Mouse (Mus musculus) thymus, postnatal 10 days (tissue): ENCODE data around the gene Pnmt.

Experiments used
- DNase-seq, 2 experiments: peaks; one replicate each; pipeline ENCODE4 v3.0.0; 2021; ENCODE audit warnings: low spot score in 2 of 2

The Pnmt gene

DNA sequence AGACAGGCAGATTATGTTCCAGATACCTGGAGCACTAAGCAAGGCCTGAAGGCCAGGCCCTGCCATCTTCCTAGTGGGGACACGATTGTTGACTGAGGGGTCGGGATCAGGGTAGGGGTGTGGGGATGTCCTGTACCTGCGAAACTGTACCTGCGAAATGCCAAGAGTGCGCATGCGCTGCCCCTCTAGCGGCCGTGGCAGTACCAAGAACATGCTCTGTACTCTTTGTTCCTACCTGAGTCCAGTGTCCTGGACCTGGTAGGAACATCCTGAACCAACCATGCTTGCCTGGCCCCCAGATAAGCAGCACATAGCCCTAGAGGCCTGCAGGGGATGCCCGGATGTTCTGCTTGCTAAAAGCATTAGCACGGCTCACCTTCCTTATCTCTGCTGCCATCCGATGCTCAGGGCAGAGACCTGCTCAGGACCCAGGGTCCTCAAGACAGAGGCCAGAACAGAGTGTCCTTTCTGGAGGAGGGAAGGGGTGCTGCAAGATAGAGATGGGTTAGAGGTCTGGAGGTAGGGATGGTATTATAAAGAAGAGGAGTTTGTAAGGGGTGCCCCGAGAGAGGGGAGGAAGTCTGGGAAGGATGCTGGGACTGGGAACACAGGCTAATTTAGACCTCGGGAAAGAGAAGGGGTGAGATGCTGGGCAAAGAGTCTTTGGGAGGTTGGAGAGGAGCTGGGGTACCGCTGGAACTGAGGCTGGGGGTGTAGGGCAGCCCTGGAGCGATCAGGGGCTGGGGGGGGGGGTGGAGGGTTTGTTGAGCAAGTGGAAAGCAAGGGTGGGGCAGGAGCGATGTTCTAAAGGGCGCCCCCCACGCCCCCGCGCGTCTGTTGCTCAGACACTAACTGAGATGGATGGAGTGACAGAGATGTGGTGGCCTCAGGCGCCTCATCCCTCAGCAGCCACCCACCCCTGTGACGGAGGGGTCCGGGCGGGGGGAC, at the start of gene Pnmt:
Pnmt (plus strand) TSS at position 813 of the 948 bp plus-strand sequence.
- DNase-seq = no peak

DNA sequence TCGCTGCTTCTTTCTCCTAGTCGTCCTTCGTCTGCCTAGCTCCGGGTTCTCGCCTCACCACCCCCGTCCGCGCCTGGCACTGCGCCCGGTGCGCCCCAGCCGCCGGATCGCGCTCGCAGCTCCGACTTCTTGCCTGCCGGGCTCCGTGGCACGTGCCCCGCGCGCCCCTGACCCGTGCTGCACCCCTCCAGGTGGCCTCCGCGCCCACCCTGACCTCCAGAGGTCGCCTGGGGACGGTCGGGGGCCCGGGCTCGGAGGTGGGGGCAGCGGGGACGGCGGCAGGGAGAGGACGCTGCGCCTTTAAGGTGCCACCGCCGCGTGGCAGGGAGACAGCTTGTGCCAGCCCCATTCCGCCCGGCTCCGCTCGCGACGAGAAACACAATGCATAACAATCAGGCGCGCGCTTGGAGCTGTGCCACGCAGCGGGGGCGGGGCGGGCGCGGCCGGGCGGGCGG, 47.7 kb upstream of the Pnmt start:
- DNase-seq = no peak

DNA sequence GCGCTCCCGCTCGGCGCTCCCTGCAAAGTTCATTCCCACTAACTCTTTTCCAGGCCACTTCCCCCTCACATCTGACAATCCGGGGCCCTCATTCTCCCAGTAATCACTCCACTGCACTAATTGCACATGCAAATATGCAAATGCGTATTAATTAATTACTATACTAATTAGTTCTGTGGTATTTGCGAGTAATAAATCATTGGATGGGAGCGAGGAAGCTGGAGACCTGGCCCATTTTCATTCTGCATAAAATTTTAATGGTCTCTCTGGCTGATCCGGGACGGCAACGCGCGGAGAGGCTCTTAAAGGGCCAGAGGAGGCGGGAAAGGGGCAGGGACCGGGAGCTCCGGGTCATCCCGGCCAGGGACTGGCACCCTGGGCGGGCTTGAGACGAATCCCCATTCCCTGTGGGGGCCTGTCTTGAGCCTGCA, 47.2 kb upstream of the Pnmt start:
- no peak for DNase-seq

DNA sequence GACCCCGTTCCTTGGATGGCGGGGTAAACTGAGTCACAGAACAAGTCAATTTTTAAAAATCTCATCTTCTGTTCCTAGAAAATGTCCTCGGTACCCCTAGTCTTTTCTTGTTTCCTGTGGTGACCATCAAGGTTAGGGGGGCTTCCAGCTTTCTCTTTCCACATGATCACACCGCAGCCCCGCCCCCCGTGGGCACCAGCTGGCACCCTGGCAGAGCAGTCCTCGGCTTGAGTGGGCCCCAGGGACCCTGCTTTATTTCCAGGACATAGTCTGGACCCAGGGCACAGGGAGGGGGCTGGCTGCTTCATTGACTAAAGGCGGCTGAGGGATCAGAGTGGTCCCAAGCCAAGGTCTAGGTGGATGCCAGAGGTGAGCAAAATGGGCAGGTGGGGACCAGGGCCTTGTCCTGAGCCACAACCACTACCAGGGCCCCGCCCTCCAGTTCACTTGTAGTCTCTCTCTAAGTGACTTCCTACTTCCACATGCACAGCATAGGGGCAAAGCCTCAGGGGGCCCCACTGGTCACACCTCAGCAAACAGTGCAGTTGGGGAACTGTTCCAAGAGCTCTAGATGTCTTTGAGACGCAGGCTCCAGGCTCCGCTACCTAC, 46.5 kb upstream of the Pnmt start:
- DNase-seq = no peak

DNA sequence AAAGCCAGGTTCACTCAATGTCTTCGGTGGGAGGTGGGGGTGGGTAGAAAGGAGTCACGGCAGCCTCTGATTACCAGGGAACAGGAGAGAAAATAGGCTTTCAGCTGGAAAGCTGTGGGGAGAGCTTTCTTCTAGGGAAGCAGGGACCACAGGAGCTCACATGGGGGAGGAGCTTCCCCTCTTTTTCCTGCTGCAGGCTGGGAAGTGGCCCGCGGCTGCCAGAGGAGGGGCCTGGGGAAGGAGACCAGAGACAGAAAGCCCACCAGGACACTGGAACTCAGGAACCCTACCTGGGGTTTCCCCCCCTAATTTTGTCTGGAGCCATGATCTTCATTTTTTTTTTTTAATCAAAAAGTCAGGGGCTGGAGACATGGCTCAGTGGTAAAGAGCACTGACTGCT, 45.7 kb upstream of the Pnmt start:
- no peak for DNase-seq

DNA sequence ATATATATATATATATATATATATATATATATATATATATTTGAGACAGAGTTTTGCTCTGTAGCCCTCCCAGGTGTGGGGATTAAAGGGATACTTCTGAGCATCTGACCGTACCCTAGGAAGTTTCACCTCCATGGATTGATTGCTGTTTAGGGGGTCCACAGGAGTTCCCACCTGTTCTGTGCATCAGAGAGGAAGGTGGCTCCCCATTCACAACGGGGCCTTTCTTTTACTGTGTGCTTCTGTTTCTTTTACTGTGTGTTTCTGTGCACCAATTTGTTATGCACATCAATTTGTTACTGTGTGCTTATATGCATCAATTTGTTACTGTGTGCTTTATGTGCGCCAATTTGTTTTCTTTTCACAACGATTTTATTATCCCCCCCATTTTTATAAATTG, 45.1 kb upstream of the Pnmt start:
- no peak for DNase-seq

DNA sequence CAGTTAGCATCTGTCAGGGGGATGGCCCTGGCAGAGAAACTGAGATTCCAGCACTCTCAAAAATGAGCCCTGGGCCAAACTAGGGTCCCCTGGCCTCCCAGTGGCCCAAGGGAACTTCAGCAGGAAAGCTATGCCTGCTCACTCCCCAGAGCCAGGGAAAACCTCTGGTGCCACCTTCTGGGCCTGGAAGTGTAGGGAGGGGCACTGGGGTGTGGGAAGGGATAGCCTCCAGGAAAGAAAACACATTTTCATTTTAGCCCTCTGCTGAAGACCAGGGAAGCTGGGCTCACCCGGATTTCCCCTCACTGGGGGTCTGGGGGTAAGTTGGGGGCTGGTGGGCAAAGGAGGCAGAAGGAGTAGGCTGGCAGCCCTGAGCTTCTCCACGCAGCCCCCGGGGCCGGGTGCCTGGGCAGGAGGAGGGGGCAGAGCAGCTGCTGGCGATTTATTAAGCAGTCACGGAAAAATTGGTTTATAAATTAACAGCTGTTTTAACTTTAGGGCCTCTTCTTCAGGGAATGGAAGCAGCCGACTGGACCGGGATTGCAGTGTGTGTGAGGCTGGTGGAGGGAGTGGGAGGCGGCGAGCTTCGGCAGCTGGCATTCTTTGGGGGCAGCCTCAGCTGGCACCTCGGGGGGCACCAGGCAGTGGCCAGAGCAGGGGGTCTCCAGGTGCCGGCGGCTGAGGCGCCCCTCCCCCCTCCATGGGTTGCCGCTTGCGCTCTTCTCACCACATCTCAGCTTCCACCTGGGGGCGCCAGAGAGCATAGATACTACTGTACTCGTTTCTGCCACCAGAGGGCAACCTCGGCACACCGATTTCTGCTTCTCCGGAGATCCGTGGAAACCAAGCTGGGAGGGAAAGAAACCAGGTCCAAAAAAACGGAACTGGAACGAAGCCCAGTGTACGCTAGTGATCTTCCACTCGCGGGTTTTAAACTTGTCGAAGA, 44.0 kb upstream of the Pnmt start:
- peak; percentile 64 to 93 for DNase-seq

DNA sequence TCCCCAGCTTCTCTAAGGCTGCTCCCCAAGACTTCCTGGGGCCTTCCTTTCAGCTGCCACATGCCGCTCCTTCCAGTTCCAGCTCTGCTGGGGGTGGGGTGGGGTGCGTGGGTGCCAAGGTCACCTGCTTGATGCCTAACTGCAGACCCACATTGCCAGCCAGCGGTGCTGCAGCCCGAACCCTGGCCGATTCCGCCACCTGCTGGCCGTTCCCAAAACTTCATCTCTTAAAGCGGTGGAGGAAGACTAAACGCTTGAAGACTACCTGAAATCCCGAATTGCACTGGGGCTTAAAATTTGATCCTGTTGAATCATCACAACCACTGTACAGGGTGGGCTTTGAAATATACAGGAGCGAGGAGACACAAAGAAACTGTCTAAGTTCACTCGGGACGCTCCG, 41.0 kb upstream of the Pnmt start:
- peak; percentile 70 to 82 for DNase-seq

DNA sequence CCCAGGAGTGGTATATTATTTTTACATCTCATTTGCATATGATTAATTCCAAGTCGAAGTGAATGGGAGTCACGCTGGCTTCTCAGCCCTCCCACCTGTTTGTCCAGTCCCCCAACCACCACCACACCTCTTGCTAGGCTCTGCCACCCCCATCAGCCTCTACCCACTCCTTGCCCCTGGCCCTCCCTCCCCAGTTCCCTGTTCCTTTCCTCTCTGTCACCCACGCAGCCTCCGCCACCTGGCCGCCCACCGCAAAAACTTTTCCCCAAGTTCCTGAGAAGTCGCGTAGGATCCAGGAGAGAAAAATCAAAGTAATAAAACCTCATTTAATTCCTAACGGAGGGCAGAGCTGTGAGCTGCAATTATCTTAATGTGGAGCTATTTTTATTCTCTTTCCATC, 40.1 kb upstream of the Pnmt start:
- DNase-seq = no peak

DNA sequence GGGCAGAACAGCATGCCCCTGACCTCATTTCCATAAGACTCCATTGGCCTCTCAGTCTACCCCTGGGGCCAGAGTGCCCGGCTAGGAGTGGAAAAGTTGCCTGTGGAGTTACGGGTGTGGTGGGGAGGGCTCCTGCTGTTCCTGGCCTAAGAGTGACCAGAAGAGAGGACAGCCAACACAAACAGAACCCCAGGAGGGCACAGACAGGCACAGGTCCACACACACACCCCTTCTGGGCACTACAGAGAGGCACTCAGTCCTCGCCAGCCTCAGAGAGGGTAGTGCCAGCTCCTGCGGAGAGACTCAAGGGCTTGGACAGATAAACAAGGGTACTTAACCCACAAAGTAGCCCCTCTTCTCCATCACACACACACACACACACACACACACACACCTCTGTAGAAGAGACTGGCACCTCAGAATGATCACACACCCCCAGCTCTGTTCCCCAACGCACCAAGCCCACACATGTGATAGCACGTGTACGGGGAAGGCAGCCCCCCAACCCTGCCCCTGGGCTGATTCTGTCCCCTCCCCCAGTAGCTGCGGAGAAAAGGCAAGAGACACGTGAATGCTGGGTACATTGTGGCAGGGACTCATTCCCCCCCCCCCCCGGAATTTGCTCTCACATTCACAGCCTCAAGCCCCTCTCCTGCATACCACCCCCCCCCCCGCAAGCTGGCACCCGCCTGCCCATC, 38.7 kb upstream of the Pnmt start:
- DNase-seq = no peak

DNA sequence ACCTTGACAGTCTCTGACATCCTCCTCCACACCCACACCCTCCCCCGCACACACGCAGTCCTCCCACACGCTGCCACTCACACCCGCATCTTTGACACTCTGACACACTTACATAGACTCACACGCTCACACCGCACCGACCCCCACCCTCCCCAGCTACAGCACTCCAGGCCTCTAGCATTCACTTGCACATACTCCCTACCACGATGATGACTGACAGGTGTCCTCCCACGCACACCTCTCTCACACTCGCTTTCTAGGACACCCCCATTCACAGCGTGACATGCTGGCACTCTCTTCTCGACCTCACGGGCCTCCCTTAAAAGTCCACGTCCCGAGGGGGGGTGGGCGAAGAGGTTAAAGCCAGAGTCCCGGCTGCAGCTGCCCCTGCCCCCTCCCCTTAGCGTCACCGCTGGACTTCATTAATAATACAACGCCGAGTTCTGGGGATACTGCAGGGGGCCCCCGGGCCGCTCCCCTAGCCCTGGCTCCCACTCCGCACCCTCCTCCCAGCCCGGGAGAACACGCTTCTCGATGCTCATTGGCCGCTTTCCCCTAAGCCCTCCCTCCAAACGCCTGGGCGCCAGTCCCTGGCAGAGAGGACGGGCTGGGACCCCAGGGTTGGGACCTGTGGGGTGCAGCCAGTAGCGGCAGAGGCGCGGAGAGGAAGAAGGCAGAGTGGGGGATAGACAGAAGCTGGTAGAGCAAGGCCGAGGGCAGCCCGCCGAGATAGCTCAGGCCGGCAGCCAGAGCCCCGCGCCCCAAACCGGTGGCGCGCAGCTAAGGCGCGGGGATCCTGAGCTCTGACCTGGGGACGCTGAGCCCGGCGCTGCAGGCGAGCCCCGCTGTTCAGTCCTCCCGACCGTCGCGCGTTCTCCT, 37.9 kb upstream of the Pnmt start, which contains the start of gene Ppp1r1b:
Ppp1r1b (plus strand) TSS at position 322 of the 879 bp plus-strand sequence.
- peak; percentile 64 to 67 for DNase-seq

DNA sequence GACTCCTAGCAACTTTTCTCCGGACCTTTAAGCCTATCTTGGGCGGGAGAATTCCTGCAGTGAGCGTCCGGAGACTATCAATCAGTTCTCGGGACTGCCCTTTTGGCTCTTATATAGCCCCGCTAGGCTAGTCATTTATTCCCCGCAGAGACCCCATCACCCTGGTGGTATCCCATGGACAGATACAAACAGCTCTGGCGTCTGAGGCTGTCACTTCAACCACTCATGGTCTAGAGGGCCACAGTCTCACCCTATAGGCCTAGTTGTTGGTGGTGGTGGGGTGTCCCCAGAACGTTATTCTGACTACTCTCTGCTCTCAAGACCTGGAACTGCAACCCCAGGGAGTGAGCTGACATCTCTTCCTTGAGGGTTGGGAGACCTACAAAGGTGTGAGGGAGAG, 36.9 kb upstream of the Pnmt start:
- no peak for DNase-seq

DNA sequence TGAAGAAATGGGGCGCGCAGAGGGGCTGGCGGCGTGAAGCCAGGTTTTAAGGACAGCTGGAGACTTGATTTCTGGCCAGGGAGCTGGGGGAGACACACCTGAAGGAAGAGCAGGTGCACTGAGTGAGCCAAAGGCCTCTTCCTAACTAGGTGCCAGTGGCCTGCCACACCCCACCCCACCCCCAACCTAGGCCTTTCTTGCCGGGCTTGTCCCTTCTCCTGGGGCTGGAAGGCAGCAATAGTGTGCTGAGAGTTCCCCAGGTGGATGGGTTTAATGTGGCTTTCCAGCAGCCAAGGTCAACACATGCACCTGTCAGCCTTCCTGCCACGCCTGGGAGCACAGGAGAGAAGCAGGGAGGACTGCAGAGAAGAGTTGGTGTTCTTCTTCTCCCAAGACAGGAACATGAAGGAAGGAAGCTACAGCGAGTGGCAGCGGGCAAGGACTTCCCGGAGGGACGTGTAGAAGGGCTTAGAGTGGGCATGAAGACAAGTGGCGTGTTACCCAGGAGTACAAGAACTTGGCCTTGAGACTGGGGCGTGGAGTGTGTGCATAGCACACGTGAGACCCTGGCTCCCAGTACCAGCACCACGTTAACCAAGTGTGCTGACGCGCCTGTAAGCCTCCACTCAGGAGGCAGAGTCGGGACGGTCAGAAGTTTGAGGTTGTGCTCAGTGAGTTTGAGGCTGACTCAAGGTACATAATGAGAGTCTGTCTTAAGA, 33.8 kb upstream of the Pnmt start:
- no peak for DNase-seq

DNA sequence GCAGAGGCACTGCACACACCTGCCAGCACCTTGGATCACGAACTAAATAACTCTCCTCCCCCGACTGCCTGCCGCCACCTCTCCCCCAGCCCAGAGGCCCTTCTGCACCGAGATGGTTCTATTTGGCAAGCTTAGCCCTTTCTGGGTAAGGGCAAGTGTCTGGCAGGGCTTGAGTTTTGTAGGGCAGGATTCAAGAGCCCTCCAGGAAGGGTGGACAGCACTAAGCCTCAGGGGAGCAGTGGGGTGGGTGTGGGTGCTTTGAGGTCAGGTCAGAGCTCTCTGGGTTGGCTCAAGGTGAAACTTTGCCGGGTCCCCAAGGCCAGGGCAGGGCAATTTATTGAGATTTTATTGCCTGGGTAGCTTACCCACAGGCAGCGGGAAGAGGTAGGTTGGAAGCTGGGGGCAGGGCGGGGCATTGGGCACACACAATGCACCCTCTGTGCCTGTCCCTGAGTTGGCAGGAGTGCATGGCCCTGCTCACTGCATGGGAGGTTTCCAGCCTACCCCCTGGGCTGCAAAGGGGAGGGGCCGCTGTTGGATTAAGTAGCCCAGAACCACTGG, 32.5 kb upstream of the Pnmt start:
- no peak for DNase-seq

DNA sequence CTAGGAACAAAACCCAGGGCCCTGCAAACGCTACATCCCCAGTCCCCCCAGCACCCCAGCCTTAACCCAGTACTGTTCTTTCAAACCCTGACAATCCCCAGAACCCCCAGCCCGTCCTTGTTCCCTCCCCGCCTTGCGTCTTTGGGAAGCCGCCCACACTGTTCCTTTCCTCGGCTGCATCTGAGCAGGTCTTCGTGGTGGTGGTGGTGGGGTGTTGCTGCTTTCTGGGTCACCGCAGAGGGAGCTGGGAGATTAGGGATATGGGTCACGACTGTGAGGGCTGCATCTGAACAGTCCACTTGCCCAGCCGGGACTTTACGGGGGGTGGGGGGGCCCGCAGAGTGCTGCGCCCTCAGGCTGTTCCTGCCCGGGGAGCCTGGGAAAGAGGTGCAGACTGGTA, 31.8 kb upstream of the Pnmt start:
- DNase-seq = no peak

DNA sequence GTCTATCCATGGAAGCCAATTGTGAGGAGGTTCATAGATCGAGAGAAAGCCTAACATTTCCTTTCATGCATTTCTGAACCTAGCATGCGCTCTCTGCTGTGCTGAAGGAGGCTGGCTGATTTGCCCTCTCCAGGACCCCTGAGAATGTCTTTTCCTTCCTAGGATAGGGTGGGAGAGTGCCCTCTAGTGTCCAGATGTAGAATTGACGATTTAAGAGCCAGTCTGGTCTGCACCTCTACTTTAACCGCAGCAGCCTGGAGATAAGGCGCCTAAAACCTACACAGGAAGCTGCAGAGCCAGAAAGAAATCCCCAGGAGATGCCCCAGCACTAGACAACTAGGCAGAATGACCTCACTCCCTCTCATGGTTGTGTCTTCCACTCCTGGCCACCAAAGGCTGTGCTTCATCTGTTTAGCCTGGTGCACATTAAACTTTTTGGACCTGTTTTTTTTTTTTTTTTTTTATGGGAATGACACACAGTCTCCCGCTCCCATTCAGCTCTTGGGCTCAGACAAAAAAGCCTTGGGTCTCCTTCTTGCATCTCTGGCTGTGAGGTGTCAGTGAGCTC, 30.4 kb upstream of the Pnmt start:
- peak; percentile 59 to 76 for DNase-seq

DNA sequence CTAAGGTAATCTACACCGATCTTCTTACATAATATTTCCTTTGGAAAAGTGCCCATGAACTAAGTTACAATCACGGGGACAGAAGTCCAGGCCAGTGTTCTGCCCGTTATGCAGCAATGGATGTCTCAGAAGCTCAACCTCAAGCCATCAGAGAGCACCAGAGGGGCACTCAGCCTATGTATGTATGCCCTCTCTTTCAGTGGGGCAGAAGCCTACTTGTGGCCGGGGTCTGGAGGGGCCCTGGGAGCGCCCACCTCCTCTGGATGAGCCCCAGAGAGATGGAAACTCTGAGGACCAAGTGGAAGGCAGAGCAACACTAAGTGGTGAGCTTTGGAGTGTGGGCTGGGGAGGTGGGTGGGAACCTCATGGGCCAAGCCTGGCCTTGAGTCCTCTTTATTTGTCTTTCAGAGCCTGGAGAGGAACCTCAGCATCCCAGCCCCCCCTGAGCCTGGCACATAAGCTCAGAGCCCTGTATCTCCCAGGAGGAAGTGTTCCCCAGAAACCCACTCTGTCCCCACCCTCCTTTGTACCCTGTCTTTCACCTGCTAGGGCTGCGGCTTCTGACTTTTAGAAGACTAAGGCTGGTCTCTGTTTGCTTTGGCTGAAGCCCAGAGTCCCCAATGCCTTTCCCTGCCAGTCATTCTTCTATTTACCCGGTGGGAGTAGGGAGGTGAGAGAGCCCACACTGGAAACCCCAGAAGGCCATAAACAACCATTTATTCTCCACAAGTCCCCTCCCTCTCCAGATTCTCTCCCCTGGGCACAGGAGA, 29.4 kb upstream of the Pnmt start:
- no peak for DNase-seq
